Mouse (Mus musculus) heart, adult 2 months (tissue): ENCODE measurements around the gene Cmtm4.
A peak's percentile ranks its signal among the peaks of the same experiment; 100 is the strongest.

ENCODE experiments used
- CTCF ChIP-seq: fragments of 200-600 bp; IDR thresholded peaks from 2 replicates; pipeline ENCODE4 v1.8.1; 2022; ENCODE audit warnings: antibody characterized with exemption, mild to moderate bottlenecking, moderate library complexity
- POLR2A ChIP-seq: fragments of 200-500 bp; IDR thresholded peaks from 2 replicates; pipeline ENCODE4 v1.6.1; 2011; ENCODE audit warnings: mild to moderate bottlenecking, low read depth, low read length, control low read depth; ENCODE audit not compliant: insufficient read depth

DNA sequence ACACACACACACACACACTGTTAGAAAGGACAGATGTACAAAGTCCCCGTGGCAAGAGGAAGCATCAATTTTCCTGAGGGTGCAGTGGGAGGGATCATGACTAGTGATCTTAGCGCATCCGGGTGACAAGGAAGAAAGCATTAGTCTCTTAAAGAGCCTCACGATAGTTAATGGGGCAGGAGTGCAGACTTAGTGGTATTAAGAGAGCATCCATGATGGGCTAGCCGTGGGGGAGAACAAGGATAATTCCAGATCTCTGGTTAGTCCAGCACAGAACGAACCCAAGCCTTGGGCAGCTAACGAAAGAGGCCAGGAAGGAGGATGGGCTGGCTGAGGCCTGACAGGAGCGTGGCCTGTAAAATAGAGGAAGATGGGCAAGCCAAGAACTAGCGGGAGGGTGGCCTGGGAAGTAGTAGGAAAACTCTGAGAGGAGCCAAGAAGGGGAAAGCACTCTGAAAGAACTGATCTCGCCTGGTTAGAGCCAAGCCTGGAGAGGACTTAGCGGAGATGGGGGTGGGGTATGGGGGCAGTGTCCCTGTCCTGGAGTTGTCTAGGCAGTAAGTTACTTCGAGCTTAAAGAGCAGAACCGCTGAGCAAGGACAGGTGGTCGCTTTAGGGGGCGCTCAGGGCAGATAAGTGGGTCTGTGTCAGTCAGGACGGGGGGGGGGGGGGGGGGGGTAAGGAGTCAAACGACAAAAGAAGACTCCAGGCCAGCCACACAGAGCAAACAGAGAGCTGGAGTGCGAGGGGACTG lies 56.2 kb downstream of the Cmtm4 start, which contains the start of gene Cmtm3:
- peak; percentile 42; the same call in 1 of the 2 replicates for TF ChIP-seq POLR2A
- no peak for TF ChIP-seq CTCF
